Mouse (Mus musculus) monocyte, adult 2 months (primary cell): ENCODE measurements around the gene E130311K13Rik.

ENCODE experiments used
- DNase-seq, 2 experiments: peaks; one replicate each; pipeline ENCODE4 v3.0.0; 2022; ENCODE audit warnings: low spot score in 2 of 2, low read depth in 1 of 2

E130311K13Rik gene

GRCm38 (mm10) chr3:63896303-63896702 is 33.0 kb downstream of the E130311K13Rik start:
- no peak for DNase-seq

- DNase-seq = no peak
These were observed 33.5 kb downstream of the E130311K13Rik start for GRCm38 (mm10) chr3:63895786-63896185.

- DNase-seq = no peak
These were observed 35.6 kb downstream of the E130311K13Rik start for GRCm38 (mm10) chr3:63893677-63894076.

- no peak for DNase-seq
These were observed 37.1 kb downstream of the E130311K13Rik start for GRCm38 (mm10) chr3:63892154-63892553.

GRCm38 (mm10) chr3:63881065-63881464 is 48.2 kb downstream of the E130311K13Rik start:
- no peak for DNase-seq

- no peak for DNase-seq
These were observed 50.1 kb downstream of the E130311K13Rik start for GRCm38 (mm10) chr3:63878995-63879666.

- no peak for DNase-seq
These were observed 56.5 kb downstream of the E130311K13Rik start for GRCm38 (mm10) chr3:63872818-63873217.

- no peak for DNase-seq
These were observed 58.0 kb downstream of the E130311K13Rik start for GRCm38 (mm10) chr3:63871249-63871648.

GRCm38 (mm10) chr3:63868285-63868684 is 61.0 kb downstream of the E130311K13Rik start:
- no peak for DNase-seq

- no peak for DNase-seq
These were observed 64.2 kb downstream of the E130311K13Rik start for GRCm38 (mm10) chr3:63865069-63865468.
